Mouse (Mus musculus): ENCODE results near the gene Glrx2.

- TF ChIP-seq CHD2 (IDR thresholded peaks at IDR 0.05; ENCODE audit: low read depth, low read length) (no peak), ZC3H11A (IDR thresholded peaks at IDR 0.05; ENCODE audit: borderline replicate concordance, low read depth, low read length) (no peak)
Observed at GRCm38 (mm10) chr1:143762159-143762558, 46.0 kb downstream of the Glrx2 start.

Data from ES-E14 (cell line).